ENCODE assay signal across 9 mouse cellular contexts in genomic region chr3:88162259-88162658, GRCm38 (mm10). TPM values are rescaled to one million over a fixed set of nuclear protein-coding genes. Genes with fewer than 3 reads are reported as not detected.
DNase-seq lines count a peak whose midpoint lies in the region; ATAC-seq and TF ChIP-seq lines count a peak whose summit lies in the region.
"Had no signal": no experiment of that assay in that cellular context is flagged by ENCODE, and none has a peak within 500 bp of the region (broad histone marks: within the 10 kb centered on the region; RNA-seq: fewer than 3 reads in every experiment).

No protein-coding gene starts in this region.

- no peaks in the 10 kb centered on the region for H3K27me3 ChIP-seq in forebrain, embryonic 15.5 days
- no peaks in the 10 kb centered on the region for H3K27me3 ChIP-seq in forebrain, embryonic 16.5 days (replicated peaks; ENCODE audit: control insufficient read depth, insufficient read depth, low read length)
- no peaks in the 10 kb centered on the region for H3K27me3 ChIP-seq in intestine, postnatal 0 days (replicated peaks; ENCODE audit: control insufficient read depth, insufficient read depth, low read length)

- H3K4me1 ChIP-seq in forebrain, embryonic 15.5 days: peaks cover 13% of the 10 kb centered on the region
- H3K4me1 ChIP-seq in forebrain, embryonic 16.5 days (replicated peaks; ENCODE audit: control insufficient read depth, insufficient read depth, low read length): peaks cover 11% of the 10 kb centered on the region
- H3K4me1 ChIP-seq in intestine, postnatal 0 days (replicated peaks; ENCODE audit: control insufficient read depth, insufficient read depth, low read length): no peaks in the 10 kb centered on the region

- peak; percentile 97 for DNase-seq in brain, adult 2 months (ENCODE audit: low read depth, low spot score)
- peak; percentile 91 for DNase-seq in gastrocnemius, adult 2 months
- peak; percentile 52 to 69 for DNase-seq in layer of hippocampus, postnatal 36 days
- no peak for DNase-seq in kidney, postnatal 4 days
- no peak for DNase-seq in natural killer cell, adult 2 months (ENCODE audit: low spot score in 2 of 2)

- WGBS in forebrain, embryonic 15.5 days: 64% methylated on average over 8 of the region's 8 CpGs
- WGBS in forebrain, embryonic 16.5 days: 58% methylated on average over 8 of the region's 8 CpGs
- WGBS in intestine, postnatal 0 days: 67% methylated on average over 8 of the region's 8 CpGs

- H3K4me2 ChIP-seq in forebrain, embryonic 15.5 days (replicated peaks): no peak overlapping the region
- no peak overlapping the region for H3K4me2 ChIP-seq in forebrain, embryonic 16.5 days (ENCODE audit: low read length)
- no peak overlapping the region for H3K4me2 ChIP-seq in intestine, postnatal 0 days (replicated peaks; ENCODE audit: low read depth)

- H3K9ac ChIP-seq in forebrain, embryonic 15.5 days (replicated peaks): no peak overlapping the region
- H3K9ac ChIP-seq in forebrain, embryonic 16.5 days (replicated peaks; ENCODE audit: low read depth, low read length): no peak overlapping the region
- no peak overlapping the region for H3K9ac ChIP-seq in intestine, postnatal 0 days (ENCODE audit: low read depth, low read length)

- intact Hi-C loops in gastrocnemius, adult 2 months (cut with DNase I): no loop called here

- no peak overlapping the region for H3K4me3 ChIP-seq in forebrain, embryonic 15.5 days
- no peak overlapping the region for H3K4me3 ChIP-seq in forebrain, embryonic 16.5 days (replicated peaks; ENCODE audit: low read length)
- peak overlapping the region; percentile 31; the same call in 1 of the 2 replicates for H3K4me3 ChIP-seq in gastrocnemius, adult 2 months
- no peak overlapping the region for H3K4me3 ChIP-seq in intestine, postnatal 0 days (ENCODE audit: low read depth, low read length)

- H3K9me3 ChIP-seq in forebrain, embryonic 15.5 days: no peaks in the 10 kb centered on the region
- no peaks in the 10 kb centered on the region for H3K9me3 ChIP-seq in forebrain, embryonic 16.5 days (ENCODE audit: control insufficient read depth, low read length)
- H3K9me3 ChIP-seq in intestine, postnatal 0 days (ENCODE audit: control insufficient read depth): no peaks in the 10 kb centered on the region

- no peak for TF ChIP-seq CTCF in gastrocnemius, adult 2 months (IDR thresholded peaks at IDR 0.05)
- no peak for TF ChIP-seq CTCF in intestine, postnatal 0 days (IDR thresholded peaks at IDR 0.05; ENCODE audit: low read depth)

- peak; percentile 34 for ATAC-seq in forebrain, embryonic 15.5 days (replicated peaks)
- no peak for ATAC-seq in forebrain, embryonic 16.5 days
- ATAC-seq in intestine, postnatal 0 days: no peak
- ATAC-seq: activated CD4-positive, CD25-positive, alpha-beta regulatory T cell, adult 4 months had no signal

- no peak overlapping the region for H3K27ac ChIP-seq in forebrain, embryonic 15.5 days (replicated peaks)
- H3K27ac ChIP-seq in forebrain, embryonic 16.5 days (ENCODE audit: low read length): no peak overlapping the region
- H3K27ac ChIP-seq in gastrocnemius, adult 2 months: peak overlapping the region; percentile 90
- no peak overlapping the region for H3K27ac ChIP-seq in intestine, postnatal 0 days (ENCODE audit: low read depth, low read length)

- peaks cover 74% of the 10 kb centered on the region for H3K36me3 ChIP-seq in forebrain, embryonic 15.5 days
- peaks cover 33% of the 10 kb centered on the region for H3K36me3 ChIP-seq in forebrain, embryonic 16.5 days (ENCODE audit: control insufficient read depth, insufficient read depth)
- peaks cover 89% of the 10 kb centered on the region for H3K36me3 ChIP-seq in intestine, postnatal 0 days (ENCODE audit: control insufficient read depth, insufficient read depth)

RNA-seq across cellular contexts. Expression of gene Mef2d, which starts 20.1 kb away (rescaled TPM):
- polyA plus RNA-seq in forebrain, embryonic 15.5 days (2015; fragmentation: Nextera tagmentation; extraction: Ambion mirVana): 20.1 and 21.3 TPM in 2 replicates
- polyA plus RNA-seq in forebrain, embryonic 16.5 days (2015; fragmentation: Nextera tagmentation; extraction: Ambion mirVana): 25.1 and 28.3 TPM in 2 replicates
- 100 to 1,000 TPM; 173 to 184 TPM for total RNA-seq in gastrocnemius, adult 2 months (2021)
- total RNA-seq in layer of hippocampus, postnatal 36 days (2021): 100 to 1,000 TPM; 191 to 207 TPM
- 15.8 and 16.2 TPM in 2 replicates for polyA plus RNA-seq in intestine, postnatal 0 days (2015; fragmentation: Nextera tagmentation; extraction: Ambion mirVana)

Comparison
In these comparisons a context has a peak if more than half of its experiments do, and no peak if none do; other contexts are left out.
1. DNase-seq: peak in brain, adult 2 months (single experiment), gastrocnemius, adult 2 months (single experiment) and layer of hippocampus, postnatal 36 days (2 of 2); none in kidney, postnatal 4 days (0 of 2) and natural killer cell, adult 2 months (0 of 2).